Mouse (Mus musculus): Measurements from ENCODE around the gene Gm3383.
"Not testable (repeated sequence)": the region's sequence is repeated elsewhere in the genome, so short reads cannot be mapped to it uniquely, and the experiment has no call there.

Gm3383 gene

DNA sequence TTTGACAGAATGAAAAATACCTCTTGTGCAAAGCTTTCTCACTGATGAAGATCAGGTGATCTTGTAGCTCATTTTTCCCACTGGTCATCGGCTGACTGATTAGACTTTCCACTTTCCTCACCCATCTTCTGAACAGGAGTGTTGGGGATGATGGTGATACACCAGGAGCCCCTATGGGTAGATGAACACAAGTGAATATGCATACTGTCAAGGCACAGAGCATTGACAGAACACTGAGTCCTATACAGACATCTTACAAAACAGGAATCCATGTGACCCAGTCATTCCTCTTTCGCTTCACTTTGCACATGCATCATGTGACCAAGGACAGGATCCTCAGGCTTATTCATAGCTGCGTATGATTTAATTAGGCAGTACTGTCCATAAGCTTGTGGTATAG is at the start of gene Gm3383:
Gm3383 (minus strand) TSS at position 101 of the 400 bp plus-strand sequence.
- DNase-seq (ENCODE audit: low read depth, low spot score), result not testable (repeated sequence)

DNA sequence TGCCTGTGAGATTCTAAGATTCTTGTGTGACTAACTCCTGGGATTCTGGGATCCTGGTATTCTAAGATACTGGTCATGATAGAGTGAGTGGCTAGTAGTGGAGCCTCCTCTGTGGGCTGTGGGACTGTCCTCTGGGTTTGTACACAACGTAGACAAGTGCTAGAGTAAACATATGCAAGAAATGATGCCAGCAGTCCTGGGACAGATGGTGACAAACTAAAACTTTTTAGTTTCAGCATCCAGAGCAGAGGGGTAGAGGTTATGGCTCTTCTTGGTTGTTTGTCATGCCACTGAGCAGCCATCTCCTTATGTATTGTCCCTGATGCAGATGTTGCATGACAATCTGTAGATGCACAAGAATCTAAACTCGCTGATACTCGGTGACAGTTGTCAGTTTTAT is 48.1 kb upstream of the Gm3383 start:
- not testable (repeated sequence) for DNase-seq (ENCODE audit: low read depth, low spot score)

DNA sequence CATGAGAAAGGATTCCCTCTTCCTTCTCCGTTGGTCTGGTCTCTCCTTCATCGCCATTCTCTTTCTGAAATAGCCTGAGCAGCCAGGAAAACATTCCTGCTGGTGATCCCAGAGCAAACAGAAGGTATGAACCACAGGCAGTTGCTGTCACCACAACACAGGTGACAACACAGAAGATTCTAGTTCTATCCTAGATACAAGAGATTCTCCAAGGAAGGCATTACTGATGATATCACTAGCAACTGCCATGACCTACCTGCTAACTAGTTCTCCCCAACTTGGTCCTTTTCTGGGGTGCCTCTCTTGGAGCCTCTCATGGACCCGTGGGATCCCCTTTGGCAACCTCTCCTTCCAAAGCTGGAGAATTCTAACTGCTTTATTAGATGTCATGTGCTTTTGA is 22.4 kb upstream of the Gm3383 start, which contains the start of gene Gm3424:
Gm3424 (minus strand) TSS at position 101 of the 400 bp plus-strand sequence.
- not testable (repeated sequence) for DNase-seq (ENCODE audit: low read depth, low spot score)

DNA sequence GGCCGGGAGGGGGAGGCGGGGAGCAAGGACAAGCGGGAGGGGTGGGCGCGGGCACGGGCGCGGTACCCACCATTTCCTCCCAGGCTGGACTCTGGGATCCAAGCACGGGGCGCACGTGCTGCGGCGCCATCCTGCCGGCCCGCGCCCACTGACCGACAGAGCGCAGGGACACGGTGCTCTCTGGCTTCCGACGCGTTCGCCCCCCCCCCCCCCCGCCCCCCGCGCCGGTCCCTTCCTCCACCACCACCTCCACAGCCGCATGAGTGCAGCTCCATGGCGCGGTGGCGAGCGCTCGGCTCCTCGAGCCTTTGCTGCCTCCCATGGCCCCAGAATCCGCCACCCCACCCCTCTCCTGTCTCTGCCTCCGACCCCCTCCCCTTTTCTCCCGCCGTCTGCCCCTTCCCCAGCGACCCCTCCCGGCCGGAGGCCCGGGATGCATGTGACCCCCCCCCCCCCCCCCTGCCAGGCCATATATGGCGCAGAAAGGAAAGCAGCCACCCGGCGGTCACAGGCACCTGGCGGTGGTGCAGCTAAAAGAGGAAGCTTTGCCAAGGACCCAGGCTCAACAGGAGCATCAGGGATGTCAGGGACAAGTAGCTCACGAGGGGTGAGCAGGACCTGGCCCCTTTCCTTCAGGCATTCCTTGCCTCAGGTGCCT is 5.0 kb upstream of the Gm3383 start:
- not testable (repeated sequence) for DNase-seq (ENCODE audit: low read depth, low spot score)

DNA sequence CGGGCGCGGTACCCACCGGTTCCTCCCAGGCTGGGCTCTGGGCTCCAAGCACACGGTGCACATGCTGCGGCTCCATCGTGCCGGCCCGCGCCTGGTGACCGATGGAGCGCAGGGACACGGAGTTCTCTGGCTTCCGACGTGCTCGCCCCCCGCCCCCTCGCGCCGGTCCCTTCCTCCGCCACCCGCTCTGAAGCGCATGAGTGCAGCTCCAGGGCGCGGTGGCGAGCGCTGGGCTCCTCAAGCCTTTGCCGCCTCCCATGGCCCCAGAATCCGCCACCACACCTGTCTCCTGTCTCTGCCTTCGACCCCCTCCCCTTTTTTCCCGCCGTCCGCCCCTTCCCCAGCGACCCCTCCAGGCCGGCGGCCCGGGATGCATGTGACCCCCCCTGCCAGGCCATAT is 66.3 kb downstream of the Gm3383 start, which contains the start of gene Gm3373:
Gm3373 (minus strand) TSS at position 101 of the 400 bp plus-strand sequence.
- not testable (repeated sequence) for DNase-seq (ENCODE audit: low read depth, low spot score)

DNA sequence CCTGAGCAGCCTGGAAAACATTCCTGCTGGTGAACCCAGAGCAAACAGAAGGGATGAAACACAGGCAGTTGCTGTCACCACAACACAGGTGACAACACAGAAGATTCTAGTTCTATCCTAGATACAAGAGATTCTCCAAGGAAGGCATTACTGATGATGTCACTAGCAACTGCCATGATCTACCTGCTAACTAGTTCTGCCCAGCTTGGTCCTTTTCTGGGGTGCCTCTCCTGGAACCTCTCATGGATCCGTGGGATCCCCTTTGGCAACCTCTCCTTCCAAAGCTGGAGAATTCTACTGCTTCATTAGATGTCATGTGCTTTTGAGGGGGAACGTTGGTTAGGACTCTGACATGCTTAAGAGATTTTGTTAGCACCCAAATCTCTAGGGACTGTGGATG is 120.4 kb downstream of the Gm3383 start, which contains the start of gene Gm9603:
Gm9603 (minus strand) TSS at position 101 of the 400 bp plus-strand sequence.
- DNase-seq (ENCODE audit: low read depth, low spot score), result not testable (repeated sequence)

DNA sequence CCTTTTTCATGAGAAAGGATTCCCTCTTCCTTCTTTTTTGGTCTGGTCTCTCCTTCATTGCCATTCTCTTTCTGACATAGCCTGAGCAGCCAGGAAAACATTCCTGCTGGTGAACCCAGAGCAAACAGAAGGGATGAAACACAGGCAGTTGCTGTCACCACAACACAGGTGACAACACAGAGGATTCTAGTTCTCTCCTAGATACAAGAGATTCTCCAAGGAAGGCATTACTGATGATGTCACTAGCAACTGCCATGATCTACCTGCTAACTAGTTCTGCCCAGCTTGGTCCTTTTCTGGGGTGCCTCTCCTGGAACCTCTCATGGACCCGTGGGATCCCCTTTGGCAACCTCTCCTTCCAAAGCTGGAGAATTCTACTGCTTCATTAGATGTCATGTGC is 174.9 kb downstream of the Gm3383 start, which contains the start of gene Gm8265:
Gm8265 (minus strand) TSS at position 101 of the 400 bp plus-strand sequence.
- not testable (repeated sequence) for DNase-seq (ENCODE audit: low read depth, low spot score)

Measured in brain, adult 2 months (tissue).